Mouse (Mus musculus) adrenal gland, adult (tissue): ENCODE measurements around the gene Ilk.
"Not testable (repeated sequence)": the region's sequence is repeated elsewhere in the genome, so short reads cannot be mapped to it uniquely, and the experiment has no call there.

Source experiments
- DNase-seq, 2 experiments: peaks; one replicate each; pipeline ENCODE4 v3.0.0; 2022 to 2023; ENCODE audit warnings: low spot score in 1 of 2; ENCODE audit not compliant: inconsistent age in 2 of 2

The Ilk gene

DNA sequence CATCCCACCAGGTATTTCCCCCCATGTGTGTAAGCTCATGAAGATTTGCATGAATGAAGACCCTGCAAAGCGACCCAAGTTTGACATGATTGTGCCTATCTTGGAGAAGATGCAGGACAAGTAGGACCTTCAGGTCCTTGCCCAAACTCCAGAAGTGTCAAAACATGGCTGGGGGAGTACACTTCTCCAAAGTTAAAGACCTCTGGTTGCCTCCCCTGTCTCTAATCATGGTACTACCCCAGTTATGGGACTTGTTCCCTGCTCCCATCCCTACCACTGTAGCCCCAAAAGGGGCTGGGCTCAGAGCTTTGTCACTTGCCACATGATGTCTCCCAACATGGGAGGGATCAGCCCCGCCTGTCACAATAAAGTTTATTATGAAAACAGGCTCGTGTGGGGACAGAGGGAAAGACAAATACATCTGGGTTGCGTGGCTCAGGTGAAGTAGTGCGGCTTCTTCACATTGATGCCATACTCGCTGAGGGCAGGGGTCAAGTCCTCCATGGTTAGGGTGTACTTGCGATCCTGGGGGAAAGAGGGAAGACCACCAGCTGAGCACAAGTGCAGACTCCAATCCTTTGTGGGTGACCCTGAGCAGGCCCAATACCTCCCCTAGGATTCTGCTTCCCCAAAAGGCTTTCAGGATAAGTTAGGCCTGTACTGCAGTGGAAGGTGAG, 6.3 kb downstream of the Ilk start:
- peak in 1 of 2 experiments; percentile 44 for DNase-seq

GRCm38 (mm10) chr7:105743246-105743925, 7.0 kb downstream of the Ilk start:
- DNase-seq = not testable (repeated sequence)

DNA sequence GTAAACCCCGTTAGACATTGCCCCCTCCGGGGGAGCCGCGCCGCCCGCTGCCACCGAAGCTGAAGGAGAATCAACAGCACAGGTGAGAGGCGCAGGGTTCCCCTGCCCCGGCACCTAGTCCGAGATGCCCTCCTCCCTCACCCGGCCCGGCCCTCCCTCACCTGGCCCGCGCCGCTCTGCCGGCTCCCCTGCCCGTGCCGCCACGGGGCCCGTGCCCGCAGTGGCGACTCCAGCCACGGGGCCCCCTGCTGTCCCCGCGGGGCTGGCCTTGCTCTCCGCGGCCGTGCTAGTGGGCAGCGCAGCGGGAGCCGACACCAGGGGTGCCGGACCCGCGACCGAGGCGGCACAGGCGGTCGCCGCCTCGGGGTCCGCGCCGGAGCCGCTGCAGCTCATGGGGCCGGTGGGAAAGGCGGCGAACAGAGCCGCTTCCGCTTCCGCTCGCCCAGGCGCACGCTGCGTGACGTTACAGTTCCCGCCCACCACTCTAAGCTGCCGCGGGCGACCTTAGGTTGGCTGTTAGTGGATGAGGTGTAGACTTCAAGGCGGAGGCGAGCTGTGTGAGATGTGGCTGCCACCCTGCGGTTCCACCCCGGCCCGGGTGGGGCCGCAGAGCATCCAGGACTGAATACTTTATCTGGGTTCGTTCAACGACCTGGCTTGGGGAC, 7.7 kb downstream of the Ilk start, which contains the start of gene Taf10:
Gene Taf10 (minus strand): TSS at position 436 of the 665 bp plus-strand sequence.
- peak; percentile 90 to 96 for DNase-seq

GRCm38 (mm10) chr7:105747776-105748175, 11.4 kb downstream of the Ilk start:
- DNase-seq = no peak

DNA sequence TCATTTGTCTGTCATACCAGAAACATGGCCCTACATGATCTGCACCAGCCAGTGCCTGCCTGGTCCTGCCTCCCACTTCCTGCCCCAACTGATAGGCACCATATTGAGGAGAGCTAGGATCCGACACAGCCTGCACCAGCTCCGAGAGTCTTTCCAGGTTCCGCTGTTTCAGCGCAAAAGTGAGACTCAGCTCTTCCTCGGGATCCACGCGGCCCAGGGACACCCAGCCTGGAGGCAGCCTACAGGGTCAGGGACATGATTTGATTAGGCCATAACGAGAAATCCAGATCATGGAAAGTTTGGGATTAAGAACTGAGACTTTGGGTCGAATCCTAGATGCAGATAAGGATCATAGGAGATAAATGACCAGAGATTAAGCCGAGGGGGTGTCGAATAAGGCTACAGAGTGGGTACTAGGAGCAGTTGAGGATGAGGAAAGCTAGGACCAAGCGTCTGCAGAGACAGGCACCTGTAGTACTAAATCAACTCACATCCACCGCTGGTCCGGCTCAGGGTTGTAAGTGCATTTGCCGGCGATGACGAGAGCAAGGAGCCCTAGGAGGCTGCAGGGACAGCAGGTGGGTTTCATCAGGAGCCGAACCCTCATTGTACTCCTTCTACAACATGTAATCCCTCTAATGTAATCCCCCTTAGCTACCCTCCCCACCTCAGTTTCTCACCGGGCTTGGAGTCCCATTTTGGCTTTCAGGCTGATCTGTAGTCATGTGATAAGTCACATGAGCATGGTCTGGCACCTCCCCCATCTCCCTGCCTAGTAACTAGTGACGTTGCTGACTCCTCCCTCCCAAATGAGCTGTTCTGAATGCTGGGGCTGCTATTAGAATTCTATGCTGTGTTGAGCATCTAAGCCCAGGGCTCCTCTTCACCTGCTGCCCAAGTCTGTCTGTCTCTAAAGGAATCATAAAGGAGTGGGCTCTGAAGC, 15.4 kb downstream of the Ilk start, which contains the start of gene Tpp1:
Gene Tpp1 (minus strand): TSS at position 745 of the 943 bp plus-strand sequence.
- peak; percentile 92 to 98 for DNase-seq

- peak in 1 of 2 experiments; percentile 51 for DNase-seq
Observed at GRCm38 (mm10) chr7:105752716-105753115, 16.3 kb downstream of the Ilk start.

GRCm38 (mm10) chr7:105753281-105753680, 16.9 kb downstream of the Ilk start:
- no peak for DNase-seq

GRCm38 (mm10) chr7:105761813-105762484, 25.6 kb downstream of the Ilk start:
- DNase-seq = peak in 1 of 2 experiments; percentile 54

- no peak for DNase-seq
Observed at GRCm38 (mm10) chr7:105762517-105763270, 26.3 kb downstream of the Ilk start.

DNA sequence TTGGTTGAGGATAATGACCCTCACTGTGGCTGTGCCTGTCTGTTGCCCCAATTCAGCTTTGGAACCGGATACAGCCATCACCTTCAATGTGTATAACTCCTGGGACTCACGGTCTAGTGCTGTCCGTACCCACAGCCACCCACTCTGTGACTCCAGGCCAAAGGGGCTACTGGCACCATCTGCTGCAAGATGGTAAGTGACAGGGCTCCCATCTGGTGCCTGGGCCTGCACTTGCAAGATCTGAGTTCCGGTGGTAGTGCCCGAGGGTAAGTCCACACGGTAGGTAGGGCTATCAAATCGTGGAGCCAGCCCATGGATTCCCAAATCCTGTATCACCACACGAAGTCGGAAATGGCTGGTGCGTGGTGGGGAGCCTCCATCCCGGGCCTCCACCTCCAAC, 27.9 kb downstream of the Ilk start:
- no peak for DNase-seq

DNA sequence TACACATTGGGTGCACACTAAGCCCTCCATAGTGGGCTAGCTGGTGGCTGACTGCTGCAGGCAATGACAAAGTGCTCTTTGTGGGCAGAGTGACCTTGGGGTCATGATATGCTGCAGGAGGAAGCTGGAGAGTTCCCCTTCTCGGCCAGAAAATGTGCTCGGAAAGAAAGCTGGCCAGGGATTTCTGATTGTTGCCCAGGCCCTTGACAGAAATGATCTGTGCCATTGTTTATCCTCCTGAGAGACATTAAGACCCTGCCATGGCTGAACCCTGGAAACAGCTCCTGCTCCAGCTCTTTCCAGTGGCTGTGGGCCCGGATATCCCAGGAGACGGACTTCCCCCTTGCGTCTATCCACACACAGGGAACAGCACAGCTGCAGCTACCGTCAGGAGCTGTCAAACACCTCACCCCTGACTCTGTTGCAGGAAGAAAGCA, 31.4 kb downstream of the Ilk start:
- peak in 1 of 2 experiments; percentile 64 for DNase-seq

DNA sequence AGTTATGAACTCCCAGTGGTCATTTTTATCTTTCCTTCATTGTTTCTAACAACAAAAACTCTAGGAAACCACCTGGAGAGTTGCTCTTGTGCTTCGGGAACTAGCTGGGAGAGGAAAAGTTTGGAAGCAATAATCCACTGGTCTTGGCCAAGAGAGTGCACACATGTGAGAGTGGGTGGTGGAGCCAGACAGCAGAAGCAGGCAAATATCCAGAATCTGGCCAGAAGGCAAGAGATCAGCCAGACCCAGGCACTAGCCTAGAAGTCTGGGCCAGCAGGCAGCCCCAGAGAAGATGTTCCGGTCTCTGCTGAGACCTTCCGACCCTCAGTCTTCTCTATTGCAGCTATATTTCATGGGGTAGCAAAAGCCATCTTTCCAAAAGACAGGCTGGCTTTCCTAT, 33.6 kb downstream of the Ilk start:
- DNase-seq = no peak

DNA sequence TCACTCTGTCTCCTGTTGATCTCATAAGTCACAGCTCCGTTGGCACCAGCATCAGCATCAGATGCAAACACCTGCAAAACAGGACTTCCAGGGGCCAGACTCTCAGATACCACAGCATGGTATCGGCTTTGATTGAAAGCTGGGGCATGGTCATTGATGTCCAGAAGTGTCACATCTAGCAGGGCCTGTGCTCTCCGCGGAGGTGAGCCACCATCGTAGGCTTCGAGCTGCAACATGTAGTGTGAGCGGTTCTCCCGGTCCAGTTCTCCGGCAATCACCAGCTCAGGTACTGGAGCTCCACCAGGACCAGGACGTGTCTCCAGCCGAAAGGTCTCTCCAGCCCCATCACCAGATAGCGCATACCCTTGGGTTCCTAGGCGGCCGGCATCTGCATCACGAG, 35.9 kb downstream of the Ilk start:
- DNase-seq = no peak

GRCm38 (mm10) chr7:105773041-105773440, 36.6 kb downstream of the Ilk start:
- no peak for DNase-seq

GRCm38 (mm10) chr7:105774661-105775060, 38.3 kb downstream of the Ilk start:
- no peak for DNase-seq

GRCm38 (mm10) chr7:105776026-105776425, 39.6 kb downstream of the Ilk start:
- no peak for DNase-seq

GRCm38 (mm10) chr7:105777316-105777715, 40.9 kb downstream of the Ilk start:
- DNase-seq = no peak

DNA sequence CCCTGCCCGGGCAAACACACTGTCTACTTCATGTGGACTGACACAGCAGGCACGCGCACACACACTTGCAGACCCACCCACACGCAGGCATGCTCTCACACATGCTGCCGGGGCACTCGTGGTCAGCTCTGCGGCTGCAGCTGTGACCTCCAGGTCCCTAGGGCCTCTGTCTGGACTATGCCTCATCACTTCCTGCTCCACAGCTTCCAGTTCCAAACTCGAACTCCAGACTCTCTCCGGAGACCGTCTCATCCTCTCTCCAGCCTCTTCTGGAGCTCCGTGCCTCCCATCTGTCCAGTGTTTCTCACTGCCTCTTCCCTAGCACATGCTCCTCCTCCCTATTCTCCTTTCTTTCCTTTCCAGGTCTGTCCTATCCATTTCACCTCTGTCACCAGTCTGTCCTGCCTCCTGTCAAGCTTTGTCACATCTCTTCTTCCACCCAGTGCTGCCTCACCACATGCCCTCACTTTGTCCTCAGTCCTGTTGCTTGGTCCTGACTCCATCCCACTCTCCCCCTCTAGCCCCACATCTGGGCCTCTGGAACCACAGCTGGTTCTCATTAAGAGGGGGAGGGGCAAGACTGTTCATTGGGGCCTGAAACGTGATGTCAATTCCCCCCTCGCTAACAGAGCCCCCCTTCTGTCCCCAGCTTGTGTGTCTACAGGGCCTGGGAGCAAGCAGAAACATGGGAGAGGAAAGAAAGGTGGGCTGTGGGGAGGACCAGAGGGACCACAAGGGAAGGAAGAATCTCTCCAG, 41.6 kb downstream of the Ilk start:
- peak; percentile 52 to 67 for DNase-seq
